Mouse (Mus musculus) kidney, adult 2 months (tissue): ENCODE data around the gene Bcl2l12.

Experiments used
- CTCF ChIP-seq: fragments of 200-500 bp; conservative IDR thresholded peaks from 2 replicates; pipeline ENCODE4 v1.5.1; 2011; ENCODE audit warnings: low read depth, mild to moderate bottlenecking, control low read depth, low read length, moderate library complexity, mixed read lengths; ENCODE audit not compliant: insufficient read depth, insufficient read length
- POLR2A ChIP-seq: fragments of 200-500 bp; IDR thresholded peaks from one replicate; pipeline ENCODE4 v1.6.1; 2011; ENCODE audit warnings: low read depth, low read length, control low read depth

GRCm38 (mm10) chr7:44957183-44957835, 41.2 kb downstream of the Bcl2l12 start:
- TF ChIP-seq CTCF = no peak
- TF ChIP-seq POLR2A = no peak
